Mouse (Mus musculus) hindlimb bud, embryonic 11.5 days (tissue): ENCODE data around the gene Prss57.

Source experiments
- DNase-seq: peaks from one replicate; pipeline ENCODE4 v3.0.0-alpha.2; 2012; ENCODE audit warnings: low read depth, low spot score; ENCODE audit errors: extremely low spot score

The Prss57 gene

DNA sequence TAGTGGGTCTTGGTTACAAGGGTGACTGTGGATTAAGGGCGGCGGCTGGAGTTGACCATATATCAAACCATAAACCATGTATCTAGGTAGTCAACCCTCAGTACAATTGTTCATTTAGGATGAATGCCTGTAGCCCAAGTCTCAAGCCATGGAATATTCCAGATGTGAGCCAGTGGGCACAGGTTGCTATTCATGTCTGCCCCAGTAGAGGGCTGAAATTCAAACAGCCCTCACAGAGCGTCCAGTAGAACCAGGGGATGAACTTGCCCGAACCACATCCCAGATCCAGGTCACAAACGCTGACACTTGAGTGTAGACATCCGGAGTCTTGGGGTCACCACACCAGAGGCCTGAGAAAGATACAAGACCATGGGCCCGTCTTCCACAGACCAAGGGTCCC is 7.7 kb downstream of the Prss57 start:
- no peak for DNase-seq

DNA sequence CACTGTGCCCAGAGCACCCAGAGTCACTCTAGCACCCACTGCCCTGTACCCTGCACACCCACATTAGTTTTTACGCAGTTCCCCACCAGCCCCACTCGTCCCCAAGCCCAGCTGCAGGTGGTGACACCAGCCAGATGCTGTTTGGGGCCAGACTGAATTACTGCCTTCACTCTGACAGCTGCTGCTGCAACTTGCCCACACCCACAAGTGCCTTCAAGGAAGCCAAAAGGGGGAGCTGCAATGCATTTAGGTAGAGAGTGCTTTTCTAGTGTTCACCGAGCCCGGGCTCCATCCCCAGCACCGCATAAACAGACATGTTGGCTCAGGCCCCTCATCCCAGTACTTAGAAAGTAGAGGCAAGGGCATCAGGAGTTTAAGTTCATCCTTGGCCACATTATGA is 8.8 kb downstream of the Prss57 start:
- no peak for DNase-seq

DNA sequence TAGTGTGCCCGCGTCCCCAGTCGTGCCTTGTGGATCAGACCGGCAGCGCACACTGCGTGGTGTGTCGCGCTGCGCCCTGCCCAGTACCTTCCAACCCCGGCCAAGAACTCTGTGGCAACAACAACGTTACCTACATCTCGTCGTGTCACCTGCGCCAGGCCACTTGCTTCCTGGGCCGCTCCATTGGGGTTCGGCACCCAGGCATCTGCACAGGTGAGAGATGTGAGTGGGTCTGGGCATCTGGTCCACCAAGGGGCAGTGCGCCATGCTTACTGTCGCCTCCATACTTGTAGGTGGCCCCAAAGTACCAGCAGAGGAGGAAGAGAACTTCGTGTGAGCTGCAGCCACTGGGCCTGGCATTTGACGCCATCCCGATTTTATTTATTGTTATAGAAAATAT is 9.6 kb downstream of the Prss57 start:
- DNase-seq, result no peak

DNA sequence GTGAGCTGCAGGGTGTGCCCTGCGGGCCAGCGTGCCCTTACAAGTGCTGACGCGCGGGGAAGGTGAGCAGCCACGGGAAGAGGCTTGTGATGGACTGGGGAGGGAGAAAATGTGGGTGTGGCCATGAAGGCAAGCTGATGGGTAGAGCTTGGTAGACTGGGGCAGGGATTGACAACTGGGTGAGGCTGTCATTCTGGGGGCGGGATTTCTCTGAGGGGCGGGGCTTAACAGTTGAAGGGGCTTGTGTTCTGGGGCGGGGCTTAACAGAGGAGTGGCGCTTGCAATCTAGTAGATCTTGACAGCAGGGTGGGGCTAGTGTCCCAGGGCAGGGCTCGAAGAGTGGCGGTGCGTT is 10.1 kb downstream of the Prss57 start:
- no peak for DNase-seq

DNA sequence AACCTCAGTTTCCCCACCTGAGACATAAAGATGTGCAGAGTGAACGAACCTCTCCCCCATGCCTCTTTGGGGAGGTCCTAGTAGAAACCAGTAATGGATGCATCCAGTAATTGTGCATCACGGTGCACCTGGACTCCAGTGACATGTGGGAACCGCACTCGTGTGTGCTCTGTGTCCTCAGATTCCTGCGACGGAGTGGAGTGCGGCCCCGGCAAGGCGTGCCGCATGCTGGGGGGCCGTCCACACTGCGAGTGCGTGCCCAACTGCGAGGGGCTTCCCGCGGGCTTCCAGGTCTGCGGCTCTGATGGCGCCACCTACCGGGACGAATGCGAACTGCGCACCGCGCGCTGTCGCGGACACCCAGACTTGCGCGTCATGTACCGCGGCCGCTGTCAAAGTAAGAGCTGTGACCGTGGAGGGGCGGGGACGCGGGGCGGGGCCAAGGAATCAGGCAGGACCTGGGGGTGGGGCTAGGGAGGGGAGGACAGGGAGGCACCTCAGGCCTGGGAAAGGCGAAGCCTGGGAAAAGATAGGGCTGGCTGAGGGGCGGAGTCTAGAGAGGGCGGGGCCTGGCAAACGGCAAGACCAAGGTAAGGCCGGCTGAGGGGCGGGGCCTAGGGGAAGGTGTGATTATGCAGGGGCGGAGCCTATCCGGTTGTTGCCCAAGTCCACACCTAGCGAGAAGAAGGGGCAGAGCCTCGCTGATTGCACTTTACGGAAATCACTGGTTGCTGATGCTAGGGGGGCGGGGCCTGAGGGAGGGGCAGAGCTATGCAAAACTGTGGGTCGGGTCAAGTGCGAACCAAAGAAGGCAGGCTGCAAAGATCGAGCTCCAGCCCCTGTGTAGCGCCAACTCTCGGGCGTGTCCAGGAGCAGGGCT is 10.7 kb downstream of the Prss57 start:
- DNase-seq, result peak; percentile 79

DNA sequence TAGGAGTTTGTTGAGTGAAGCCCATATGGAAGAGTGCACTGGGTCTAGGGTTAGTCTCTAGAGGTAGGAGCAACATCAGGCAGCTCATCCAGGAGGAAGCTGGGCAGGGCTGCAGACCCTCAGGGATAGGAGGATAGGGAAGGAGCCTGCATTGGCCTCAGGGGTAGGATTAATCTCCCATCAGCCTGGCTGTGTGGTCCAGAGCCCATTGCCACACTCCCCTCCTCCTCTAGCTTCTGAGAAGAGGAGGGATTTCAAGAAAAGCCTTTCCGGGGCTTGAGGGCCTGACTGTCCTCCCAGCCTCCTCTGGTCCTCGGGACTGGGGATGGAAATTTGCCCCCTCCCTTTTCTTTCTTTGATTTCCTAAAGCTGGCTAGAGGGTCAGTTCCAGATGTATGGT is 11.6 kb downstream of the Prss57 start:
- no peak for DNase-seq

DNA sequence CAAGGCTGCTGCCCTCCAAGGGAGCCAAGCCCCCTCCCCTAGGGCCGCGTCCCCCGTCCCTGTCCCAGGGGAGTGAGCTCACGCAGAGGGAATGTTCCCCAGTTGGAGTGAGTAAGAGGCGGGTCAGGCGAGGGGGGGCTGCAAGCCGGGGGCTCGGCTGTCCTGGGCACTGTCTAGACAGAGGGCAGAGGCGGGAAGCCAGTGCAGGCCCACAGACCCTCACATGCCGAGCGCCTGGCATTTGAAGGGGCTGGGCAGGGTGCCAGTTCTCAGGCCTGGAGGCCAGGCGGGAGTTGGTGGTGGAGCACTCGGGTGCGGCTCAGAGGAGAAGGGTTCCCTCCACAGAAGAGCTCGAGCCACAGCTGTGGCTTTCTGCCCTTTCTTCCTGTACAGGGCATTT is 12.8 kb downstream of the Prss57 start:
- DNase-seq, result no peak

DNA sequence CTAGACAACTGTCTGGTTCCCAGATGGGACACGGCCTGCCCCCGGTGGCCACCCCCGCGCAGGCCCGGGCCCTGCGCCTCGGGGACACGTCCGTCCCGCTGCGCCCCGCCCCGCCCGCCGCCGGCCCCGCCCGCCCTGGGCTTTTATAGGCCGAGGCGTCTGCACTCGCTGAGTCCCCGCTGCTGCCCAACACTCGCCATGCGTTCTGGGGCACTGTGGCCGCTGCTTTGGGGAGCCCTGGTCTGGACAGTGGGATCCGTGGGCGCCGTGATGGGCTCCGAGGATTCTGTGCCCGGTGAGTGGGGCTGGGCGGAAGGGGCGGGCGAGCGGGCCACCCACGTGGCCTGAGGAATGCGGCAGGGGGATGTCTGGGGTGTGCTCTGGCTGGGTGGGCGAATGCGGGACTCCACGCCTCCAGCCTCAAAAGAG is 13.6 kb downstream of the Prss57 start, which contains the start of gene Fstl3:
Gene Fstl3, plus strand, starts transcription at position 170 of the 429 bp plus-strand sequence.
- DNase-seq, result no peak

DNA sequence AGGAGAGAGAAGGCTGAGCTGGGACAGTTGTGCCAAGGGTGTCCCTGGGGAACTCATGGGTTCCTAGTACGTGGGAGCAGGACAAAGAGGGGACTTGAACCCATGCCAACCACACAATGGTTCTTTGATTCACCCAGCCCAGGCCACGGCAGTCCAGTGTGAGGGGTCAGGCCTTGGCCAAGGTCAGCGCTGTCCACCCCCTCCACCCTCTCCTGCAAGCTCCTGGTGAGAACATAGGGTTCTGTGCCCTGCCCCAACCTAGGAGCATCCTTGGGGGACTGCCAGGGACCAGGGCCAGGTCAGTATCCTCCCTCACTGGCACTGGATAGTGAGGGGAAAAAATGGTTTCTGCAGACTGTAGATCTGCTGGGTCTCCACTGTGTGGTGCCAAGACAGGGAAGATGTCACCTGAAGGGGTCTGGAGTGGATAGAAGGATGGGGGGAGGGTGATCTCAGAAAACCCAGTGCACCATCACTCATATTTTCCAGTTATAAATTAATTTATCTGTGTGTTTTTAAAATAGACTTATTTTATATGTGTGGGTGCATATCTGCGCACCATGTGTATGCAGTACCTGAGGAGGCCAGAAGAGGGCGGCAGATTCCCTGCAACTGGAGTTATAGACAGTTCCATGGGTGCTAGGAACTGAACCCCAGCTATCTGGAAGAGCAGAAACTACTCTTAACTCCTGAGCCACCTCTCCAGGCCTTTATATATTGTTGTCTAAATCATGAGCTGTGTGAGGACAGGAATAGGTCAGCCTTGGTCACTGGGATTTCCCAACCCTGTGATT is 16.1 kb downstream of the Prss57 start:
- no peak for DNase-seq

DNA sequence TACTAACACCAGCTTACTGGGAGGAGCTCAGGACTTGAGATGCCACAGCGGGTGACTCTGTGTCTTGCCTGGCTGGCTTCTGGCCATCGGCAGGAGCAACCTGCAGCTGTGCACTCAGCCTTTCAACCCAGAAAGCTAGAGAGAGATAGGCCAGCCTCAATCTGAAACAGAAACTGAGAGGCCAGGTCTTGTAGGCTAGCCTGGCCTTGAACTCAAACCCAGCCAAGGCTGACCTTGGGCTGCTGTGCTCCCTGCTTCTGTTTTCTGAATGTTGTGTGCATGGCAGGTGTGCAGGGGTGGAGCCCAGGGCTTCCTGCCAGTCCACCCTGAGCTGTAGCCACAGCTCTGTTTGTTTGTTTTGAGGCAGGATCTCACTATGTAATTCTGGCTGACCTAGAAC is 17.6 kb downstream of the Prss57 start:
- no peak for DNase-seq

DNA sequence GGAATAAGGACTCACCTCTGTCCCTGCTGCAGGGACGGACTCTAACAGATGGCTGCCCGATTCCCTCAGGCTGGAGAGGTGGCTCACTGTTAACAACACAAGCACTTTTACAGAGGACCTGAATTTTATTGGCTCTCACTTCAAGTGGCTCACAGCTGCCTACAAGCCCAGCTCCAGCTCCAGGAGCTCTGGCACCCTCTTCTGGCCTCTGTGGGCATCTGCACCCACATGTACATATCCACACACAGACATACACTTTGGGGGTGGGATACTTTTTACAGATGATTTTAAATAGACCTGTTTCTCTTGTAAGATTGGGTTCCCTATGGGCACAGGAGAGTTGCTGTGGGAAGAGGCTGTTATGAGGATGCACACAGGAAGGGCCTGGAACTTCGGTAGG is 18.4 kb downstream of the Prss57 start:
- no peak for DNase-seq

DNA sequence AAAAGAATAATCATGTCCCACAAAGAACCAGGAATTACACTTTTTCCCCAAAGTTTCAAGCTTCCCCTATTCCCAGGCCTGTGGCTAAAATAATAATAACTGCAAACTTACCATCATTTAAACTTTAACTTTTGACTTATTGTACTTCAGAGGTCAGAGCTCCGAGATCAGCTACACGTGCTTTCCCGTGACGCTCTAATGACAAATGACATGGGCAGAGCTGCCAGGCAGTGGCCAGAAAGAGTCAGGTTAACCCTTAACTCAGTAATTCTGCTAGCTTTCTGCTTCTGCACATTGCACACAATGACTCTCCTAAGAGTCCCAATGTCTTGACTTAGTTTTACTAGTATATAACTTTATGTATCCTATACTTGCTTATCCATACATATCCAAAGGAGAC is 21.4 kb downstream of the Prss57 start:
- no peak for DNase-seq

DNA sequence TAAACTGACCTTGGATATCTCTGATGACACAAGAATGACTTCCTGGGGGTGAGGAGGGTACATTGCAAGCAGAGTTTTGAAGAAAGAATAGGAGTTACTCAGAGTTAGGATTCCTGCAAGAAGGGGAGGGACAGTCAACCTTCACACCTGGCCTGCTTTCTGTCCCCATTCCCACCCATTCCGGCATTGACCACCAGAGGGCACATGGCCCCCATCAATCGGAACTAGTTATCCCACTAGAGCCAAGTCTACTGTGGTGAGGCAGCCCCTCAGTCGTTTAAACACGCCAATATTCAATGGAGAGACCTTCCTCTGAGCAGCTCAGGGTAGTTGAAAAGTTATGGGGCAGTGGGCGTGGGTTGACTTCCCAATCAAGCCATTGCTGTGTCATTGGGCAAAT is 22.4 kb downstream of the Prss57 start:
- peak; percentile 60 for DNase-seq

DNA sequence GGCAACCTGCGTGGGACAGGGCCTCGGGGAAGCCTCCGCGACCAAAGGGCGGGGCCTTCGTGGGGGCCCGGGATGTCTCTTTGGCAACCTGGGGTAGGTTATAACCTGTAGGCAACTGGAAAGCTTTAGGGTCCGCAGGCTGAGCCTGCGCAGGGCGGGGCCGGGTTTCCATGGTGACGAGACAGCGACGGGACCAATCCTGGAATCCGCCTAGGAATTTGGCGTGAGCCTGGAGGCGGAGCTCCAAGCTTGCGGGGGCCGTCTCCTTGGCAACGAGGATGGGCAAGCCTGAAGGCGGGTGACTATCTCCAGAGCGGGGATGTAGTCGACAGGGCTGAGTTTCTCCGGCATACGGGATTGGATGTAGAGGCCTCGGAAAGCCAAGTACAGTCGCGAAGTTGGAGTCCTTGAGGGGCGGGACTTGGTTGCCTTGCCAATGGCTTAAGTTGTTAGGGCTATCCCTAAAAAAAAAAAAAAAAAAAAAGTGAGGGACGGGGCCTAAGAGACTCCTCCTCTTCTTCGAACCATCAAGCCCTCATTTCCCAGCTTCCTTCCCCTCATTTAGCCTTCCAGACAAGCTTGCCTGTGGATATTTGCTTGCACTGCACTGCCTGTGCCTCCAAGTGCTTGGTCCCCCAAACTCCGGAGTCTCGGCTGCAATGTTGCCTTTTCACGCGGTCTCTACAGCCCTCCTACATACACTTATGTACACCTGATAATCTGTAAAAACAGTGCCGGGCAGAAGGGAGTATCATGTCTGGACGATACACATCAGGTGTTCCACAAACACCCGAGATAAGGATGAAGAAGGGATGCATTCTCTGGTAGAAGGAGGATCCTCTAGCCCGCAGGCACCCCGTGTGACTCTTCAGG is 23.2 kb downstream of the Prss57 start:
- peak; percentile 79 for DNase-seq

DNA sequence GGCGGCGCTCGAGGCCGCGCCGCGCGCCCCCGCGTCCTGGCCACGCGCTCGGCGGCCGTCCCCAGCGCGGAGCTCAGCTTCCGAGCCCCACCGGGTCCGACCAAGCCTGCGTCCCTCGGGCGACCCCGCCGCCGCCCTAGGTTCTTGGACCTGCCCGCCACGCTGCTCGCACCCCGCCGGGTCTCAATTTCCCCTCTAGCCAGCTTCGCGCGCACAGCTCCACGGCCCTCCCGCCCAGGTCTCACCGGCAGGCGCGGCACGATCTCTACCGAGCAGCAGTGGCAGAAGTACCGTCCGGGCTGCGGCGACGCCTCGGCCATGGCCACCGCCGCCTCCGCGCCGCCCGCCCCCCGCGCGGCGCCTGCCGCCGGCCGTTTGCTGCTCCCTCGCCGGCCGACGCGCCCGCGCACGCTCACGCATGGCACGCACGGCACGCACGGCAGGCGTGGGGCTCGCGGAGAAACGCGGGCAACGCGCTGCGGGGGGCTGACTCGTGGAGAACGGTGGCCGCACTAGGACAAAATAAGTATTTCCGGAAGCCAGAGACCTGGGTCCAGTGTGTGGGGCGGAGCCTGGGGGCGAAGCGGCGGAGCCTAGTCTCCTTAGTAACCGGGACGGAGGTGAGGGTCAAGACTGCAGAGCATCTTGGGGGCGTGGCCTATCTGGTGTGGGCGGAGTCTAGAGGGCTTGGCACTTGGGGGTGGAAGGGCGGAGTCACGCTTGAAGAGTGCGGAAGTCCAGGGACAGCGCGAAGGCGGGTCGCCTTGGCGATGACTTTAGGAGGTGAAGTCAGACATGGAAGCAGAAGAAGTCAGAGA is 24.0 kb downstream of the Prss57 start, which contains the start of gene Rnf126:
Gene Rnf126, minus strand, starts transcription at position 445 of the 818 bp plus-strand sequence.
- peak; percentile 99 for DNase-seq

DNA sequence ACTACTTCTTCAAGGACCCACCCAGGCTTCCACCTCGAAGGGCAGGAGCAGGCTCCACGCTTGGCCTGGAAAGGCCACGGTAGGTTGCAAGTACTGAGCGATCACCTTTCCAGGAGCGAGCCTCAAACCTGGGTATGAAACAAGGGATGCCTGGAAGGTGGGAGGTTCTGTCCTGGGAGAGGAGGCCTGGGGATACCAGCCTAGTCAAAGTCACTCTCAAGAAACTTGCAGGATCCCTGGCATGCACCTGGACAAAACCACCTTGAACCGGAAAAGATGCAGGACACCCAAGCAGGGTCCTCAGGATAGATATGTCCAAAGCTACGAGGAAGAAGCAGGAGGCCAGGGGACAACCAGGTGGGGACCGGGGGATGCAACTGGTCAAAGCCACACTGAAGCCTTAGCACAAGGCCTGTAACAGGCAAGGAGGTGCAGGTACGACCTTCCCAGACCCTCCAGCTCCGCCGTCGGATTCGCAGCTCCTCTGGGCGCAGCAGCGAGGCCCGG is 24.7 kb downstream of the Prss57 start:
- no peak for DNase-seq

DNA sequence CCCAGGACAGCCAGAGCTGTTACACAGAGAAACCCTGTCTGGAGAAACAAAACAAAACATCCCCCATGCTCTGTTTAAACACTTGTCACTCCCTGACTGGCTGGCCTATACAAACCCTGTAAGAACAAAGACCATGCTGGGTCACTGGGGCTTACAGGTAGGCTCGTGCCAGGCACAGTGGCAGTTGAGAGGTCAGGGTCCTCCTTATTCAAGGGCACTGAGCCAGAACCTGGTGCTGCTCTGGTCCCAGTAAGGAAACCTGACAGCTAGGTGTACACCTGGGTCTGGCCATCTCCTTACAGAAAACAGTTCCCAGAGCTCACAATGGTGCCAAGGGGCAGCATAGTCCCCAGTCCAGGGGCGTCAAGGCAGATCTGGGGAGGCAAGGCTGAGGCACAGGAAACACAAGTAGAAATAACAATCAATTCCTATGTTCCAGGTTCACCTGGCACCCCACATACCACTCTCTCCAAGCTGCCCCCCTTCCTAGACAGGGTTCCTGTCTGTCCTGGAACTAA is 25.5 kb downstream of the Prss57 start:
- no peak for DNase-seq

DNA sequence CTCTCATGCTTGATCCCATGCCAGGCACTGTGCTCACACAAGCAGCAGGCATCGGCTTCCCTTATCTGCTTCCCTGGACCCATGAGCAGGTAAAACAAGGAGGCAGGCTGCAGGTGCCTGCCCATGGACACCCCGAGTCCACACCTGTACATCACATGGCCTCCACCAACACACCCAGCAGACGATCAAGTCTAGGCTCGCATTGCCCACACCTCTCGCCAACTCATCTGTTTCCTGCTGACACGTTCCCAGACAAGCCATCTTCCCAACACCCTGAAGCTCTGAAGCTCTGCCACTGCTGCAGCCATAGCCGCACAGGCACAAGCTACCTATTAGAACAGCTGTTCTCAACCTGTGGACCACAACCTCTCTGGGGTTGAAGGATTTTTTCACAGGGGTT is 26.5 kb downstream of the Prss57 start:
- no peak for DNase-seq

DNA sequence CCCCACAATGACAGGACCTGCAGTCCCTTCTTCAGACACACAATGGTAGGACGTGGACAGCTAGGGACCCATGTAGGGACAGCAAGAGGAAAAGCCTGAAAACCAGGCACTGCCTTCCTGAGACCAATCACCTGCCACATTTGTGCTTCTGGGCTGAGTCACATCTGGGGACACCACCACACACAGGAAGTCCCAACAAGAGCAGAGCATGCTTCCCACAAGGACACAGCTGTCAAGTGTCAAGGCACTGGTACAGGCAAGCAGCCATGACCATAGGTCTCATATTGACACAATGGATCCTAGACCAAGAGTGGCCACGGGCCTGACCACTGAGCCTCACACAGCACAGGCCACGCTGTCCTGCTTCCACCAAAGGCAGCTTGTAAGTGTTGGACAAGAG is 27.9 kb downstream of the Prss57 start:
- no peak for DNase-seq

DNA sequence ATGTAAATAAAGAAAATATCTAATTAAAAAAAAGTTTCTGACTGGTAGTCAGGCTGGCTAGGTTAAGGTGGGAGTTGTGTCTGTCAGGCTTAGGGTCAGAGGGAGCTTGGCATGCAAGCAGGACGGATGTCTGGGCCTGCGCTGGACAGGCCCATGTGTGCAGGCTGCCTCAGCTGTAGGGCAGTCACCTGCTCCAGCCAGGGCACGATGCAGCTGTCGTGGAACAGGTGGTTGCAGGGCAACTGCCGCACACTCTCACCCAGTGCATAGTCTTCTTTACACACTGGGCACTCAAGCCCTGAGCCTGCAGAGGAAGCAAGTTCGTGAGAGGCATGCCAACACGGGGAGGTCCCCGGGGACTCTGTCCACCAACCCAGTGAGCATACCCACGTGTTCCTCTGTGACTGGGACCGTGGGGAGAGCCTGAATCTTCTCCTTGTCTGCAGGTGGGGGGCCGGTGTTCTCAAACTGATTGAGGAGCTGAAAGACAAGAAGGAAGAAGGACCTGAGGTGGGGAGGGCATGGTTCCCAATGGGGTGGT is 30.1 kb downstream of the Prss57 start:
- no peak for DNase-seq
